Mouse (Mus musculus) left cerebral cortex, adult 11 months (tissue): Measurements from ENCODE around the gene L3mbtl3.

Source experiments
- DNase-seq: peaks from one replicate; pipeline ENCODE4 v3.0.0; 2022; ENCODE audit warnings: low spot score

The L3mbtl3 gene

DNA sequence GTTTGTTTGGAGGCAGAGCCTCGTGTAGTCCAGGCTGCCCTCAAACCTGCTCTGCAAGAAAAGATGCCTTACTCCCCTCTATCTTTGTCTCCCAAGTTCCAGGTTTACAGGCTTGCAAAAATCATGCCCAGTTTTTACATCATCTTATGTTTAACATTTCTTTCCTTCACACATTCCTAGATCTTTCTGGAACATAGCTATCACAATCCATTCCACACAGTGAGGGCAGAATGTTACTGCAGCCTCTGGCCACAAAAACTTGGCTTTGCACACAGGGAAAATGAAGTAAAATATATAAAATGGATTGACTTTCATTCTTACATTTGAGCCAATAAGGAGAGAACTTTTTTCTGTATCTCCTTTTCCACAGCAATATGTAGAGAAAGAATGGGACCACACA, 136.7 kb downstream of the L3mbtl3 start:
- DNase-seq: no peak

DNA sequence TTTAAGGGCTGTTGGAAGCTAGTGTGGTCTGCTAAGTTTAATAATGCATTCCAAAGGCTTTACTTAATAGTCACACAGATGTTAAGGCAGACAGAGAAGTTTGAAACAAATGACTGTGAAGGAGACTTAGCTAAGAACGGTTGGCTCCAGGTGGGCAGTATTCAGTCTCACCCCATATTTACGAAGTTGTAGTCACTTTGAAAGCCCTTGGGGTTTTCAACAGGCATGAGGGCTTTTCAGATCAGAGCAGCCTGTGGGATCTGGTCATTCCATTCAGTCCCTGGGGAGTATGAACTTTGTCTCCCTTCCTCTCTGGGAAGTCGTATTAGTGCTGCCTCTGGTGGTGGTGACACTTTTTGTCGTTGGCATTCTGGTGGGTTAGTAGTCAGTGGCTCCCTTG, 137.2 kb downstream of the L3mbtl3 start:
- no peak for DNase-seq

DNA sequence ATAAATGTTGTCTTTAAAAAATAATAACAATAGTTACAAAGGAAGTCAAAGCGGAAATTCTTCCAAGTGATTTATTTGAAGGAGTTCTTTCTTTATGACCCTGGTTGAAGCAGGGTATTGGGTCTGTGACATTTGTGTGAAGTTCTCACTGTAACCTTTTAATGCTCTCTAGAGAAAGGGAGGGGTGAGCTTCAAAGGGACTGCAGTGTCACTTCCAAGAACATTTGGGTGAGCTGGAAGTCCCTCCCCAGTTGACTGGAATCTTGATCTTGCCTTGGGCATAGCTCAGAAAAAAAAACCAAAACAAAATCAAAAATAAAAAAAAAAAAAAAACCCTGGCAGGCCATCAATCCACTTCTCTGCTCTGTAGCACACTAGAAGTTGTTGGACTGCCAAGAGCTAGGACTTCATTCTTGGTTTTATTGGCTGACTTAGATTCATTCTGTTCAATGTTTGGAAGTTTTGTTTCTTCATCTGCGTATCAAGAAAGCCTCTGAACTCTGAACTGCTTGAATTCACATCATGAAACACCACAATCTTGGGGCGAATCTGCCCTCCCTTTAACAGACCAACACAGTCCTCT, 143.6 kb downstream of the L3mbtl3 start:
- no peak for DNase-seq

DNA sequence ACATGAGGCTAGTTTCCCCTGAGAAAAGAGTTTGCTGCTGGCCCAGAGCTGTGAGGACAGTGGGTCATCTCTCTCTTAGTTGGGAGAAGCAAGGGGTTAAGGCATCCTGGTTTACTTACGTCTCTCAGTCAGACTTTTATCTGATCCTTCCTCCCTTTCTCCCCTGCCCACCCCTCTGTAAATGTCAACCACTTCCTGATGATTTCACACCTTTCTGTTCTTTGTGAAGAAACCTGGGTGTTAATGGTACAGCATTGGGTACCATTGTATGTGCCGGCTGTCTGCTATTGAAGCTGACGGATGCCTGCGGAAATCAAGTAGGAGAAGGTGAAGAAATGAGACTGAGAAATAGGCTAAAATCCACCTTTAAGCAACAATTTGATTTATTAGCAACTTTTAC, 146.3 kb downstream of the L3mbtl3 start, which contains the start of gene Samd3:
Samd3 (plus strand) TSS at position 220 of the 400 bp plus-strand sequence.
- DNase-seq: no peak

DNA sequence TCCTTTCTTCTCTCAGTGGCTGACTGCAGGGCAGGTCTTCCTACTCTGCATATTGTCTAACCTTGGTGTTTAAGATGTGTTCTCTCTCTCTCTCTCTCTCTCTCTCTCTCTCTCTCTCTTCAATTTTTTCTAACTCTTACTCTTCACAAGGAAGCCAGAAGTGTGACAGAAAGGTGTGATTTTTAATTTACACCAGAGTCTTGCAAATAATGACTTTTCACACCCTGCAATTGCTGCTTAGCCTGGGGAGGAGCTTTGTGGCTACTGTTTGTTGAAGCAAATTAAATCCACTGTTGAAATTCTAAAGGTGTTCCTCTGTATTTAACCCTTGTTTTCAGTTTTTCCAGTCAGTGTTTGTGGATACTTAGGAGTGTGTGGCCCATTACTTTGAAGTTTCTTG, 147.6 kb downstream of the L3mbtl3 start:
- DNase-seq: no peak

DNA sequence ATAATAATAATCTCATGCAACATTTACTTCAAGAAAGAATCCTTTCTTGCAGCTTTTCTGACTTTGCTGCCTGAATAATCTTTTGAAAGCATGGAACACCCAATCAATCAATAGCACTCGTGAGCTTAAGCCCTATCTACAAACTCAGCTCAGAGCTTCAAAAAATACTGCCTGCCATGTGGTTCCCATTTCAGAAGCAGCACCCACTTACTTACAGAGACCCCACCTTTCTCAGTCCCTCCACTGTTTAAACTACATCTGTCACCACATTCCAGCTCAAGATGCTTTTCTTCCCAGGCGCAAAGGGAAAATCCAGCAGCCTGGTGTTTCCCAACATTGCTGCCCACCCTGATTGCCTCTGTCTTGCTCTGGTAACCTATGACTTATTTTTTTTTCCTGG, 149.0 kb downstream of the L3mbtl3 start:
- no peak for DNase-seq

DNA sequence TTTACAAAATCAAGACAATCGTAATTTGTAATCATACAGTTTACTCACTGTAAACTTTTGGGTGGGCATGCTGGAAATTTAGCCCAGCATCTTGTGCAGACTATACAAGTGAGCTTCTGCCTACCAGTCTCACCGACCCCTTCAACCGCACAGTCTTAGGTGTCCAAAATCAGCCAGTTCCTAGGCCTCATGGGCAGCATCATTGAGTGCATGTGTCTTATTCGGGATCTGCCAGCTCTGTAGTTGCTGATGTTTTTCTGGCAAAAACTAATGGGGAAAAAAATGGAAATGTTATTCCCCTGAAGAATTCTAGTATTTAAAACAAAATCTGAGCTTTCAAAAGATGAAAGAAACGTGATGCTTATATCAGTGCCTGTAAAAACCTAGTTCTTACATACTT, 149.5 kb downstream of the L3mbtl3 start:
- DNase-seq: no peak
